Mouse (Mus musculus): ENCODE results near the gene P2ry13. TPM values are rescaled to one million over a fixed set of nuclear protein-coding genes. Genes with fewer than 3 reads are reported as not detected.

Gene P2ry13
- 0.86 TPM for polyA plus RNA-seq (2014; fragmentation: Illumina TruSeq; extraction: RNeasy Lipid Tissue Mini Kit (QIAGEN cat#74804); ENCODE audit: low read depth, low replicate concordance)

GRCm38 (mm10) chr3:59210727-59211126, at the start of gene P2ry13:
TSS of gene P2ry13 (minus strand) at chr3:59210882.

GRCm38 (mm10) chr3:59194938-59195337, 15.7 kb downstream of the P2ry13 start, which contains the start of gene Gpr87:
TSS of gene Gpr87 (minus strand) at chr3:59195104.

Other genes with a start within 250 kb of the P2ry13 start
- 3.2 TPM for gene Med12l, start 205.1 kb downstream of the P2ry13 start, polyA plus RNA-seq (2014; fragmentation: Illumina TruSeq; extraction: RNeasy Lipid Tissue Mini Kit (QIAGEN cat#74804); ENCODE audit: low read depth, low replicate concordance)
- not detected for gene Gpr171, start 109.1 kb downstream of the P2ry13 start, polyA plus RNA-seq (2014; fragmentation: Illumina TruSeq; extraction: RNeasy Lipid Tissue Mini Kit (QIAGEN cat#74804); ENCODE audit: low read depth, low replicate concordance)
- gene P2ry14, start 57.3 kb downstream of the P2ry13 start, polyA plus RNA-seq (2014; fragmentation: Illumina TruSeq; extraction: RNeasy Lipid Tissue Mini Kit (QIAGEN cat#74804); ENCODE audit: low read depth, low replicate concordance), result 4.5 TPM
- gene Gpr87, start 15.8 kb downstream of the P2ry13 start, polyA plus RNA-seq (2014; fragmentation: Illumina TruSeq; extraction: RNeasy Lipid Tissue Mini Kit (QIAGEN cat#74804); ENCODE audit: low read depth, low replicate concordance), result not detected
- gene P2ry12, start 52.0 kb upstream of the P2ry13 start, polyA plus RNA-seq (2014; fragmentation: Illumina TruSeq; extraction: RNeasy Lipid Tissue Mini Kit (QIAGEN cat#74804); ENCODE audit: low read depth, low replicate concordance), result 1.2 TPM
- 1.1 TPM for gene Igsf10, start 133.5 kb upstream of the P2ry13 start, polyA plus RNA-seq (2014; fragmentation: Illumina TruSeq; extraction: RNeasy Lipid Tissue Mini Kit (QIAGEN cat#74804); ENCODE audit: low read depth, low replicate concordance)